Mouse (Mus musculus) adrenal gland, postnatal 25 days (tissue): ENCODE measurements around the gene Ajm1. TPM values are rescaled to one million over a fixed set of nuclear protein-coding genes. Genes with fewer than 3 reads are reported as not detected.
A peak's percentile ranks its signal among the peaks of the same experiment; 100 is the strongest.

Experiments used
- DNase-seq: peaks from one replicate; pipeline ENCODE4 v3.0.0; 2021; ENCODE audit warnings: mixed read lengths
- long read RNA-seq: library from polyadenylated mRNA; stranded (forward); transcript quantifications from one replicate; pipeline ENCODE4 v2.0.0, GENCODE M21; 2021
- total RNA-seq: library from RNA; stranded (reverse); gene quantifications from 2 replicates; pipeline ENCODE4 v1.2.3, GENCODE M21; 2021

Ajm1 gene
- 1.6 and 2.6 TPM in 2 replicates for total RNA-seq
- long read RNA-seq, result 0 reads

GRCm38 (mm10) chr2:25581294-25581864, at the start of gene Ajm1:
Gene Ajm1, minus strand, starts transcription at chr2:25581757.
- DNase-seq, result no peak

- no peak for DNase-seq
These were observed 47.2 kb upstream of the Ajm1 start for GRCm38 (mm10) chr2:25628738-25629137.

GRCm38 (mm10) chr2:25627811-25628210, 46.3 kb upstream of the Ajm1 start, which contains the start of gene Fcna:
Gene Fcna, minus strand, starts transcription at chr2:25628030.
- no peak for DNase-seq

- no peak for DNase-seq
These were observed 44.4 kb upstream of the Ajm1 start for GRCm38 (mm10) chr2:25625986-25626385.

GRCm38 (mm10) chr2:25621229-25622200, 40.0 kb upstream of the Ajm1 start, which contains the start of gene Tmem141:
Gene Tmem141, minus strand, starts transcription at chr2:25622005.
- DNase-seq, result peak; percentile 94

GRCm38 (mm10) chr2:25620852-25621228, 39.3 kb upstream of the Ajm1 start:
- no peak for DNase-seq

GRCm38 (mm10) chr2:25620386-25620785, 38.8 kb upstream of the Ajm1 start:
- no peak for DNase-seq

GRCm38 (mm10) chr2:25617578-25617977, 36.0 kb upstream of the Ajm1 start, which contains the start of gene Ccdc183:
Gene Ccdc183, minus strand, starts transcription at chr2:25617678.
- no peak for DNase-seq

GRCm38 (mm10) chr2:25616398-25616797, 34.8 kb upstream of the Ajm1 start:
- DNase-seq, result no peak

- DNase-seq, result no peak
These were observed 27.1 kb upstream of the Ajm1 start for GRCm38 (mm10) chr2:25608671-25609070.

GRCm38 (mm10) chr2:25607761-25608622, 26.4 kb upstream of the Ajm1 start, which contains the start of gene Rabl6:
Gene Rabl6, minus strand, starts transcription at chr2:25608521.
- DNase-seq, result peak; percentile 90

- no peak for DNase-seq
These were observed 21.0 kb upstream of the Ajm1 start for GRCm38 (mm10) chr2:25602526-25602925.

GRCm38 (mm10) chr2:25600037-25600436, 18.5 kb upstream of the Ajm1 start:
- no peak for DNase-seq

GRCm38 (mm10) chr2:25598749-25599148, 17.2 kb upstream of the Ajm1 start:
- DNase-seq, result no peak

GRCm38 (mm10) chr2:25596765-25597510, 15.4 kb upstream of the Ajm1 start:
- no peak for DNase-seq

- no peak for DNase-seq
These were observed 10.3 kb upstream of the Ajm1 start for GRCm38 (mm10) chr2:25591863-25592262.

- no peak for DNase-seq
These were observed 6.8 kb upstream of the Ajm1 start for GRCm38 (mm10) chr2:25588227-25588907.

- DNase-seq, result no peak
These were observed 5.7 kb upstream of the Ajm1 start for GRCm38 (mm10) chr2:25587290-25587689.

- DNase-seq, result no peak
These were observed 4.0 kb upstream of the Ajm1 start for GRCm38 (mm10) chr2:25585601-25586000.

- no peak for DNase-seq
These were observed 3.3 kb upstream of the Ajm1 start for GRCm38 (mm10) chr2:25584856-25585255.

- DNase-seq, result no peak
These were observed 2.6 kb upstream of the Ajm1 start for GRCm38 (mm10) chr2:25584152-25584551.
